Mouse (Mus musculus) embryonic facial prominence, embryonic 13.5 days (tissue): ENCODE results near the gene Olfr460. TPM values are rescaled to one million over a fixed set of nuclear protein-coding genes. Genes with fewer than 3 reads are reported as not detected.
"Not testable (repeated sequence)": the region's sequence is repeated elsewhere in the genome, so short reads cannot be mapped to it uniquely, and the experiment has no call there.

ENCODE experiments used
- ATAC-seq: fragments of 200-750 bp; cut with Nextera tagmentation; 2 replicates; pipeline ENCODE4 v1.8.0; 2017; ENCODE audit warnings: low read depth; ENCODE audit not compliant: insufficient number of reproducible peaks, insufficient read depth, low FRiP score, low TSS enrichment
- H3K27ac ChIP-seq: fragments of 300-500 bp; sonication (generic); 2 replicates; pipeline ENCODE4 v1.5.1; 2015; ENCODE audit warnings: moderate library complexity, mild to moderate bottlenecking, inconsistent platforms
- H3K27me3 ChIP-seq: fragments of 300-500 bp; sonication (generic); 2 replicates; pipeline ENCODE4 v1.6.1; 2015; ENCODE audit warnings: mild to moderate bottlenecking, inconsistent platforms
- H3K36me3 ChIP-seq: fragments of 300-500 bp; sonication (generic); 2 replicates; pipeline ENCODE4 v1.6.1; 2015; ENCODE audit warnings: mild to moderate bottlenecking, inconsistent platforms
- H3K4me1 ChIP-seq: fragments of 300-500 bp; sonication (generic); 2 replicates; pipeline ENCODE4 v1.6.1; 2015; ENCODE audit warnings: inconsistent platforms
- H3K4me2 ChIP-seq: fragments of 300-500 bp; sonication (generic); 2 replicates; pipeline ENCODE4 v1.6.1; 2015; ENCODE audit warnings: moderate library complexity, mild to moderate bottlenecking, inconsistent platforms
- H3K4me3 ChIP-seq: fragments of 300-500 bp; sonication (generic); 2 replicates; pipeline ENCODE4 v1.5.1; 2015; ENCODE audit warnings: mild to moderate bottlenecking, inconsistent platforms
- H3K9ac ChIP-seq: fragments of 300-500 bp; sonication (generic); 2 replicates; pipeline ENCODE4 v1.6.1; 2015; ENCODE audit warnings: mild to moderate bottlenecking, inconsistent platforms
- H3K9me3 ChIP-seq: fragments of 300-500 bp; sonication (generic); 2 replicates; pipeline ENCODE4 v1.6.1; 2016; ENCODE audit warnings: inconsistent platforms
- WGBS: fragments of 180-500 bp; shearing (Covaris S2); methylation state at CpG from one replicate; pipeline ENCODE4 v1.1.7; 2015; ENCODE audit warnings: mixed read lengths; 5-methylcytosine and 5-hydroxymethylcytosine counted together
- polyA plus RNA-seq: library from polyadenylated mRNA; unstranded; fragments of >200 nt; fragmentation: Nextera tagmentation; extraction: Ambion mirVana; gene quantifications from 2 replicates; pipeline ENCODE4 v1.2.1, GENCODE M21; 2015

The Olfr460 gene
- polyA plus RNA-seq, result not detected in 2 replicates

DNA sequence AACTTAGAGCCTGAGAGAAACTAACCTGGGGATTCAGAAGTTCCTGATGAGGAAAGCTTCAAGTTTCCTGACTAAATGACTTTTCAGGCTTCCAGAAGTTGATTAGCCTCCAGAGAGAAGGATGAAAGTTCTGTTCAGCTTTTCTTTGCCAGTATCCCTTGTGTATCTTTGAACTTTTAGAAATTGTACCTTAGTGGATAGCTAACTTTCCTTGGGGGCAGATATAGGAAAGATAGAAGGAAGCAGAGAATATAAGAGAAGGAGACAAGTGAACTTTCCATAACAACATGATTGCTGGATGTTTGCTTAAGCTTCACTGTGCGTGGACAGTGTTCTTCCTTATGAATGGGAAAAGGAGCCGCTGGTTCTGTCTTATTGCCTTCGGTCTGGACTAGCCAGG lies at the start of gene Olfr460:
Olfr460 (plus strand) TSS at position 301 of the 400 bp plus-strand sequence.
- Histone ChIP-seq H3K9me3 (no peaks in the 10 kb centered on the region), H3K36me3 (no peaks in the 10 kb centered on the region), H3K9ac (no peak within 1 kb of the TSS), H3K4me1 (no peaks in the 10 kb centered on the region), H3K4me2 (no peak within 1 kb of the TSS), H3K27me3 (no peaks in the 10 kb centered on the region), H3K27ac (no peak within 1 kb of the TSS), H3K4me3 (no peak within 1 kb of the TSS)
- WGBS, result 85% methylated on average over 3 of the region's 3 CpGs
- no peak for ATAC-seq

DNA sequence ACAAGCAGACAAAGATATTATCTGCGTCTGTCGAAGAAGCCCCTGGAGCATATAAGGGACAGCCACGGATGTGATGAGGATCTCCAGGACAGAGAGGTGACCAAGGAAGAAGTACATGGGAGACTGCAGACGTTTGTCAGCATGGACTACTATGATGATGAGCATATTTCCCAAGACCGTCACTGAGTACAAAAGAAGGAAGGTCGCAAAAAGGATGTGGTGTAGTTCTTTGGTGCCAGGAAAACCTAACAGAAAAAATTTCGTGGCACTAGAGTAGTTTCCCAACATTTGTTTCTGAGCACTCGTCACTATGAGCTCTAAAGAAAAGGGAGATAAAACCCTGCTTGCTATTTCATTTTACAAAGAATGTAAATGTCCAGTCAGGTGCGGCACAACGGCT lies 24.6 kb upstream of the Olfr460 start:
- Histone ChIP-seq H3K4me2 (no peak overlapping the region), H3K9ac (no peak overlapping the region), H3K4me3 (no peak overlapping the region), H3K27ac (no peak overlapping the region), H3K27me3 (no peaks in the 10 kb centered on the region), H3K9me3 (no peaks in the 10 kb centered on the region), H3K36me3 (no peaks in the 10 kb centered on the region), H3K4me1 (no peaks in the 10 kb centered on the region)
- no peak for ATAC-seq
- WGBS, result 78% methylated on average over 10 of the region's 10 CpGs

DNA sequence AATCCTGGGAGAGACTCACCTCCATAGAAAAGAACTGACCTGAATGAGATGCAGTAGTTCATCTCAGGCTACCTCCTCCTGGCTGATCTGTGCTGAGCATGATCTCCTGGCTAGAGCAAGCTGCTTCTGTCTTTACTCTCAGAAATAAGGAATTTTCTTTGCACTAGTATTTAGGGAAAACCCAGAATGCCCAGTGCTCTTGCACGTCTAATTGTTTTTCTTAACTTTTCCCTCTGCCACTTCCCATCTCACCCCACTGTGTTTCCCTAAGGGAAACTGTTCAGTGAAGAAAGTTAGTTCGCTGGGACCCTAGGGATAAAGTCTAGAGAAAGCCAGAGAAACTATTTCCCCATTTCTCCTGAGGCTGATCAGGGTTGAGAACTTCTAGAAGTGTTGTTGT lies 14.3 kb upstream of the Olfr460 start, which contains the start of gene Olfr461:
Olfr461 (minus strand) TSS at position 101 of the 400 bp plus-strand sequence.
- no peak within 1 kb of the TSS for H3K9ac ChIP-seq
- no peaks in the 10 kb centered on the region for H3K9me3 ChIP-seq
- no peaks in the 10 kb centered on the region for H3K36me3 ChIP-seq
- H3K4me2 ChIP-seq, result no peak within 1 kb of the TSS
- 86% methylated on average over 2 of the region's 2 CpGs for WGBS
- ATAC-seq, result no peak
- H3K4me3 ChIP-seq, result no peak within 1 kb of the TSS
- H3K4me1 ChIP-seq, result no peaks in the 10 kb centered on the region
- no peak within 1 kb of the TSS for H3K27ac ChIP-seq
- no peaks in the 10 kb centered on the region for H3K27me3 ChIP-seq

DNA sequence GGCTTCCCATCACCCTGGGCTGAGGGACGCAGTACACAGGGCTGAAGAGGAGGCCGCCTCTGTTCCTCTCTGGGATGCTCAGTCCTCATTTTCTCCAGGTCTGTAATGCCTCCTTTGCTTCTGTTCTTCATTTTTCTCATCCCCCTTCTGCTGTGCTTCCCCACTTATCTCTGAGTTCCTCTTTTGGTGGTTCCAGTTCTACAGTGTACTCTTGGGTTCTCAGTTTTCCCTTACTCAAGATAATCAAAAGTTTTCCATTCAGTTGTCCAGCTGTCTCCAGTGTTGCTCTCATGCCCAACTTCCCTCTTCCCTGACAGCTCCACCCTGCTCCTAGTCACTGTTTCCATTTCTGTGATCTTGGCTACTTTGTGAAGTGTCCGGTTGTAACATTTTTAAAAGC lies 4.3 kb downstream of the Olfr460 start:
- Histone ChIP-seq H3K27me3 (no peaks in the 10 kb centered on the region), H3K9me3 (no peaks in the 10 kb centered on the region), H3K27ac (no peak overlapping the region), H3K9ac (no peak overlapping the region), H3K36me3 (no peaks in the 10 kb centered on the region), H3K4me2 (no peak overlapping the region), H3K4me3 (no peak overlapping the region), H3K4me1 (no peaks in the 10 kb centered on the region)
- no peak for ATAC-seq
- 85% methylated on average over 3 of the region's 3 CpGs for WGBS

DNA sequence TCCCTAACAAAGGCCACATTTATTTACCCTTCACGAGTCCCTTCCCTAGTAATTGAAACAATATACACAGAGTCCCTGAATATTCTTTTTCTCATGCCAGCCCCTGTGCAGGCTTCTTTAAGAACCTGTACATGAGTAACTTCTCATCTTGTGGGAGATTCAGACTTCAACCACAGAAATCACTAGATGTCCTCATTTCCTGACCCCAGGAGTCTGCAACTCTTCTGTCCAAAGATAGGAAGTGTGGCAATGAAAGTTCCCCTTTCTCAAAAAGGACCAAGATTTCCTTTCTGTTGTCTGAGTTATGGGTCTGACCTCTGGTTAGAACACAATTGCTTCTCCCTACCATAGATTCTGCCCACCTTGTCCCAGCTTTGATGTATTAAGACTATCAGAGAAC lies 7.0 kb downstream of the Olfr460 start:
- Histone ChIP-seq H3K9ac (no peak overlapping the region), H3K27me3 (no peaks in the 10 kb centered on the region), H3K4me1 (no peaks in the 10 kb centered on the region), H3K36me3 (no peaks in the 10 kb centered on the region), H3K9me3 (no peaks in the 10 kb centered on the region), H3K4me3 (no peak overlapping the region), H3K27ac (no peak overlapping the region), H3K4me2 (no peak overlapping the region)
- WGBS, result 48% methylated on average over 1 of the region's 1 CpGs
- ATAC-seq, result no peak

DNA sequence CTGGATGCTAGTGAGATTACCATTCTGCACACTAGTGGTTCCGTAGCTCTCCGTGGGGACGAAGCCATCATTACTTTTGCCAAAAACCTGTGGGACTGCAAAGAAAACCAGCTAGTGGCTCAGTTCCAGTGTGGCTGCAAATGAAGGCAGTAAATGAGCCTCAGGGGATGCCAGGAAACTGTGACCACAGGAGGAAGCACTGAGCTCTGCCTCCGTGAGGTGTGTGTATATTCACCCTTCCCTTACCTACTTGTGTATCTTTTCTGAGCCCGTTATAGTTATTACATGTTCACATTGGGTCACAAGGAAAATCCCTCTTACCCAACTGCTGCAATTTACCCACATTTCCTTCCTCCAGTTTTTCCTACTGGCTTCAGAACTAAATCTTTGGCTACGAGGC lies 15.0 kb downstream of the Olfr460 start:
- no peak for ATAC-seq
- 82% methylated on average over 6 of the region's 6 CpGs for WGBS
- Histone ChIP-seq H3K9me3 (no peaks in the 10 kb centered on the region), H3K27ac (no peak overlapping the region), H3K4me2 (no peak overlapping the region), H3K4me3 (no peak overlapping the region), H3K4me1 (no peaks in the 10 kb centered on the region), H3K9ac (no peak overlapping the region), H3K36me3 (no peaks in the 10 kb centered on the region), H3K27me3 (no peaks in the 10 kb centered on the region)

DNA sequence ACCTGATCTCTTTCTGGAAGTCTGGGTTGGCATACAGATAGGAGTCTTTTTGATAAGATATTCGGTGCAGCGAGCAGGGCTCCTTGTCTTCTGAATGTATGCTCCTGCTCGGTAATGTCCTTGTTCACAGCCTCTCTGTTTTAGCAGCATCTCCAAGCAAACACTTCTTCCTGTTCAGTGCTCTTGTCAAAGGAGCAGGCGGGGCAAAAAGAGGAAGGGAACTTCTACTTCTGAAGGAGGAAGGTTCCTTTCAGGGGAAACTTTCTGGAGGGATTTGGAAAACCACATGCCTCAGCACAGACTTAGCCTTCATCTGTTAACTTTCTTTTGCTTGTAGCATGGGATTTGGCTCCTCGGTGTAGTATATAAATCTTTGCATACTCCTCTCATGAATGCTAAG lies 16.4 kb downstream of the Olfr460 start, which contains the start of gene Clec5a:
Clec5a (minus strand) TSS at position 177 of the 400 bp plus-strand sequence.
- 79% methylated on average over 5 of the region's 5 CpGs for WGBS
- H3K27me3 ChIP-seq, result no peaks in the 10 kb centered on the region

DNA sequence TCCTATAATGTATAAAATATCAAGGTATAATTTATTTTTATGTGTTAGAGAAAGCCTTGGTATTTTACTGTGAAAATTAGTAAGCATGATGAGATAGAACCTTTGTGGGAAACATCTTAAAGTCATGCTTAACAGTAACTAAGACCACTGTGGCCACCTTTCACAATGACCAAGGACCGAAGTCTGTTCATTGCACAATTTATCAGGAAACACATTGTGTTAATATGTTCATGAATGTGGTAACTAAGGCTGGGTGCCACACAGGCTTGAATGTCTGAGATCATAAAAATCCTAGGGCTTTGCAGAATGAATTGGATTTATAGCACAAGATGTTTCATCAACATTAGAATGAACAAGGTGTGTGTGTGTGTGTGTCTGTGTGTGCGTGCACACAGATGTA lies 19.1 kb downstream of the Olfr460 start:
- no peak overlapping the region for H3K4me3 ChIP-seq

More for the DNA sequence above, 16.4 kb downstream of the Olfr460 start, which contains the start of gene Clec5a:
- no peak within 1 kb of the TSS for H3K4me3 ChIP-seq
- no peaks in the 10 kb centered on the region for H3K36me3 ChIP-seq
- no peak for ATAC-seq
- H3K27ac ChIP-seq, result no peak within 1 kb of the TSS
- no peaks in the 10 kb centered on the region for H3K9me3 ChIP-seq
- no peak within 1 kb of the TSS for H3K9ac ChIP-seq
- no peak within 1 kb of the TSS for H3K4me2 ChIP-seq
- no peaks in the 10 kb centered on the region for H3K4me1 ChIP-seq

DNA sequence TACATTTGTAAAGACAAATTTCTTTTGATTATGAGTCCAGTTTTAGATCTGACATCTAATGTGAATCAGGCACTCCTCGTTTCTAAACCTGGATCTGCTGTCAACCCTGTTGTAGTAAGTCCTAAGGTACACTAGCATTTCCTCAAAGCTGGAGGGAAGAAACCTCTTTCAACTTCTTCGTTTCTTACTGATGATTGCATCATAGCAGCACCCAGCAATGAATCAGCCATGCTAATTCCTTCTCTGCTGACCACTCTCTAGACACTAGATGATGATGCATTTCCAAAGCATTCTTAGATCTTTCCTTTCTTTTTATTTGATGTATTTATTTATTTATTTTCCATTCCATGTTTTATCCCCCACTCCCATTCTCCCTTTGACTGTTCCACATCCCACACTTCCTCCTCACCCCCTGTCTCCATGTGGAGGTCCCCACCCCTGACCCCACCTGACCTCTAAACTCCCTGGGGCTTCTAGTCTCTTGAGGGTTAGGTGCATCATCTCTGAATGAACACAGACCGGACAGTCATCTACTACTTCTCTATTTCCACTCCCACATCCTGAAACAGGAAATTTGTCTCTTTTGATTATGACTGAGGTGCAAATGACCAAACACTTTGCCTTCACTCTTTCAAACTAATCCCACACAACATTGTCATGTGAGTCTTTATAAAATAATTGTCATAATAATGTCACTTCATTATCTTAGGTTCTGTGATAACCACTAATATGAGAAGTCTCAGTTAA lies 25.7 kb downstream of the Olfr460 start:
- H3K36me3 ChIP-seq, result no peaks in the 10 kb centered on the region
- no peak overlapping the region for H3K4me3 ChIP-seq
- no peak for ATAC-seq
- no peak overlapping the region for H3K9ac ChIP-seq
- no peak overlapping the region for H3K27ac ChIP-seq
- no peaks in the 10 kb centered on the region for H3K9me3 ChIP-seq
- WGBS, result 55% methylated on average over 3 of the region's 3 CpGs
- no peaks in the 10 kb centered on the region for H3K27me3 ChIP-seq
- no peaks in the 10 kb centered on the region for H3K4me1 ChIP-seq
- H3K4me2 ChIP-seq, result no peak overlapping the region

More for the DNA sequence above, 19.1 kb downstream of the Olfr460 start:
- Histone ChIP-seq H3K27ac (no peak overlapping the region), H3K4me1 (no peaks in the 10 kb centered on the region), H3K27me3 (no peaks in the 10 kb centered on the region), H3K9me3 (no peaks in the 10 kb centered on the region), H3K9ac (no peak overlapping the region), H3K4me2 (no peak overlapping the region), H3K36me3 (no peaks in the 10 kb centered on the region)
- ATAC-seq, result no peak
- 87% methylated on average over 2 of the region's 2 CpGs for WGBS

DNA sequence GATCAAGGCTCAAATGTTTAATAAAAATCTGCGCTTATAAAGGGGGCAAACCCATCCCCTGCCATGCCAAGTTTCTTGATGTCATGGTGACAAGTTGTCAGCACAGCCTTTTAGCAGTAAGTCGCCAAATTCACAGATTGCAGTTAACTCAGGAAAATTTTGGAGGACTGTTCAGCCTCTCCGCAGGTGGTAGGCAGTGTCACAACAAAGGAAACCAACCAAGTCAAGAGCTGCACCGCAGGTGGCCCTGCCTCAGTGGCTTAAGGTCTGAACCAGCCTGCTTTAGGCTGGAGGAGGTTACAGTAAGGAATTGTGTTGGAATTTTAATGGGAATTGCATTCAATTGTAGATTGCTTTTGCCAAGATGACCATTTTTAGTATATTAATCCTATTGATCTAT lies 29.3 kb downstream of the Olfr460 start:
- not testable (repeated sequence) for H3K4me1 ChIP-seq, H3K9ac ChIP-seq, H3K4me3 ChIP-seq, H3K36me3 ChIP-seq, H3K9me3 ChIP-seq, H3K27ac ChIP-seq, ATAC-seq, H3K4me2 ChIP-seq, H3K27me3 ChIP-seq
- 36% methylated on average over 4 of the region's 4 CpGs for WGBS

DNA sequence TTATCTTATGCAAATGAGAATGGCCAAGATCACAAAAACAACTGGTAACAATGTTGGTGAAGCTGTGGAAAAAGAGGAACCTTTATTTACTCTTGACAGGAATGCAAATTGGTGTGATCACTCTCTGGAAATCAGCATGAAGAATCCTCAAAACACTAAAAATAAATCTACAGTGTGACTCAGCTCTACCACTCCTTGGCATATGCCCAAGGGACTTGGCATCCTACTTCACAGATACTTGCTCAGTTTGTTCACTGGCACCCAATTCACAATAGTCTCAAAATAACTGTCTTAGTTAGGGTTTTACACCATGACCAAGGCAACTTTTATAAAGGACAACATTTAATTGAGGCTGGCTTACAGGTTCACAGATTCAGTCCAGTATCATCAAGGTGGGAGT lies 38.1 kb downstream of the Olfr460 start:
- H3K27ac ChIP-seq, result no peak overlapping the region

DNA sequence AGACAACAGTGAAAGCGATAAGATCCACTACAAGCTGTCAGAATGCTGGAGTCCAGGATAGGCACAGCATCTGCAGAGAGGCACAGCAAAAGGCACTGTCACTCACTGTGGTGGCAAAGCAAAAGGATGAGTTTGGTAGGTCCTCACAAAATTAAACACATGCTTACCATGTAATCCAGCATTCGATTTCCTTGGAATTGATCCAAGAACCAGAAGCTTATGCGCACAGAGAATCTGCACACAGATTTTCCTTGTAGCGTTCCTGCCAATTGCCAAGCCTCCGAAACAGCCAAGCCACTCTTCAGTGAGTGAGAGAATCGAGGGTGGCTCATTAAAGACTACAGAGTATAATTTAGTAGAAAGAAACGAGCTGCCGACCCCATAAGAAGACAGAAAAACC lies 41.0 kb downstream of the Olfr460 start:
- no peak overlapping the region for H3K4me3 ChIP-seq
- no peaks in the 10 kb centered on the region for H3K9me3 ChIP-seq
- no peaks in the 10 kb centered on the region for H3K36me3 ChIP-seq
- no peaks in the 10 kb centered on the region for H3K27me3 ChIP-seq
- H3K4me1 ChIP-seq, result no peaks in the 10 kb centered on the region
- H3K4me2 ChIP-seq, result no peak overlapping the region
- no peak overlapping the region for H3K27ac ChIP-seq
- no peak overlapping the region for H3K9ac ChIP-seq
- no peak for ATAC-seq
- 62% methylated on average over 8 of the region's 8 CpGs for WGBS

More for the DNA sequence above, 38.1 kb downstream of the Olfr460 start:
- Histone ChIP-seq H3K9ac (no peak overlapping the region), H3K27me3 (no peaks in the 10 kb centered on the region), H3K36me3 (no peaks in the 10 kb centered on the region), H3K4me3 (no peak overlapping the region), H3K4me2 (no peak overlapping the region), H3K4me1 (no peaks in the 10 kb centered on the region), H3K9me3 (no peaks in the 10 kb centered on the region)
- no peak for ATAC-seq
